Mouse (Mus musculus): ENCODE results near the gene Olfr888. TPM values are rescaled to one million over a fixed set of nuclear protein-coding genes. Genes with fewer than 3 reads are reported as not detected.

Olfr888 gene
- total RNA-seq (2022), result not detected

DNA sequence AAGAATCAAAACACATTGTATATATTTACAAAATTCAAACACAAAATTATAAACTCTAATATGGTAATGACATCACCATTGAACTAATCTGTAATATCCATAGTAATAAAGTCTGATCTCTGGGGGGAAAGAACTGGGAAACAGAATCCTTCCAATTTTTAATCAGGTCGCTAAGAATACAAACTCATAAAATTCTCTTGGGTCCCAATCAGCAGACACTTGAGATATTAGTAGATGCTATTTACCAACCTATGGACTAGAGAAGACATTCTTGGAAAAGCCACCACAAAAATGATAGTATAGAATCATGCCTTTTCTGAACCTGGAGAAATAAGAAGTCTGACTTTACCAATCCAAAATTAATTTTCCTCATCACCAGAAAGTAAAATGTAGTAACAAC is at the start of gene Olfr888:
TSS of gene Olfr888 (plus strand) at position 301 of the 400 bp plus-strand sequence.
- no peak for DNase-seq (ENCODE audit: low spot score)

DNA sequence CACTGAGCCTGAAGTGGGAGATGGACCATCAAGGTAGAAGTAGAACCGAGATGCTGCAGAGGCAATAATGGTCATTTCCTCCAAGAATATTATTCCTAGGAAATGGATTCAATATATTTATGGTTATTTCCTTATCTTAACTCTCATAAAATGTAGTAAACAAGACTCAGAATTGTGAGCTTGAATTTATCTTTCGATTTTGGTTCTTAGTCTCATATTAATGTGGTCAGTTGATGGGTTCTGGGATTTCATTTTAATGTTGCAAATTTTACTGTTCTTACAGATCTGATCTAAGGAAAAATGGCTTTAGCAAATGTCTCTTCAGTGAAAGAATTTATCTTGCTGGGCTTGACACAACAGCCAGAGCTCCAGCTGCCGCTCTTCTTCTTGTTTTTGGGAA is 46.9 kb upstream of the Olfr888 start, which contains the start of gene Olfr885:
TSS of gene Olfr885 (plus strand) at position 301 of the 400 bp plus-strand sequence.
- DNase-seq (ENCODE audit: low spot score), result no peak

DNA sequence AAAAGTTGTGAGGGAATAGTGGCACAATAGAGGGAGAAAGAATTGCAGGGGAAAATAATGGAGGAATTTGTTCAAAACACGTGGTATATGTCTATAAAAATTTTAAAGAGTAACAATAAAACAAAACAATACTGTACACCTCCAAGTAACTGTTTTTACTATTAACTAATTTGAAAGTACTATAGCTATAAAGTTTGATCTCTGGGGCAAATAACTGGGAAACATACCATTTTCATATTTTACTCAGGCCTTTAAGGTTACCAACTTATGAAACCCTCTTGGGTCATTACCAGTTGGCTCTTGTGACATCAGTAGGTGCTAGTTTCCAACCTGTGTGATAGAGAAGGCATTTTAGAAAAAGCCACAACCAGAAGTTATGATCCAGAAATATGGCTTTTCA is 24.2 kb upstream of the Olfr888 start, which contains the start of gene Olfr887:
TSS of gene Olfr887 (plus strand) at position 301 of the 400 bp plus-strand sequence.
- no peak for DNase-seq (ENCODE audit: low spot score)

DNA sequence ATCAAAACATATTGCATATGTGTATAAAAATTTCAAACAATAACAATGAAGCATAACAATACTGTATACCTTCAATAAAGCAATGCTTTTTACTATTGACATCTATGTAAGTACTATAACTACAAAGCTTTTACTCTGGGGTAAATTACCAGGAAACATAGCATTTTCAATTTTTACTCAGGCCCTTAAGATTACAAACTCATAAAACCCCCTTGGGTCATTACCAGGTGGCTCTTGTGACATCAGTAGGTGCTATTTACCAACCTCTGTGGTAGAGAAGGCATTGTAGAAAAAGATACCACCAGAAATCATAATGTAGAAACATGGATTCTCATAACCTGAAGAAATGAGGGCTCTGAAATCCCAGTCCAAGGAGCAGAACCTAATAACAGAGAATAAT is 7.0 kb downstream of the Olfr888 start, which contains the start of gene Olfr889:
TSS of gene Olfr889 (plus strand) at position 301 of the 400 bp plus-strand sequence.
- DNase-seq (ENCODE audit: low spot score), result no peak

DNA sequence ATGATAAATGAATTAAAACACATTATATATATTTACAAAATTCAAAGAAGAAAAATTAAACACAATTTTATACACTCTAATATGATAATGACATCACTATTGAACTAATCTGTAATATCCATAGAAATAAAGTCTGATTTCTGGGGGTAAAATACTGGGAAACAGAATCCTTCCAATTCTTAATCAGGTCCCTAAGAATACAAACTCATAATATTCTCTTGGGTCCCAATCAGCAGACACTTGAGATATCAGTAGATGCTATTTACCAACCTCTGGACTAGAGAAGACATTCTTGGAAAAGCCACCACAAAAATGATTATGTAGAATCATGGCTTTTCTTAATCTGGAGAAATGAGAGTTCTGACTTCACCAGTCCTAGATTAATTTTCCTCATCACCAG is 34.3 kb downstream of the Olfr888 start, which contains the start of gene Olfr890:
TSS of gene Olfr890 (plus strand) at position 301 of the 400 bp plus-strand sequence.
- DNase-seq (ENCODE audit: low spot score), result no peak

Other genes with a start within 250 kb of the Olfr888 start
- gene Olfr145, start 211.4 kb upstream of the Olfr888 start, total RNA-seq (2022), result not detected
- not detected for gene Olfr878, start 190.3 kb upstream of the Olfr888 start, total RNA-seq (2022)
- gene Olfr881, start 116.3 kb upstream of the Olfr888 start, total RNA-seq (2022), result not detected
- gene Olfr883, start 82.3 kb upstream of the Olfr888 start, total RNA-seq (2022), result not detected
- gene Olfr884, start 61.6 kb upstream of the Olfr888 start, total RNA-seq (2022), result not detected
- gene Olfr885, start 46.8 kb upstream of the Olfr888 start, total RNA-seq (2022), result not detected
- gene Olfr887, start 24.1 kb upstream of the Olfr888 start, total RNA-seq (2022), result not detected
- not detected for gene Olfr889, start 7.1 kb downstream of the Olfr888 start, total RNA-seq (2022)
- gene Olfr890, start 34.4 kb downstream of the Olfr888 start, total RNA-seq (2022), result not detected
- gene Olfr891, start 72.7 kb downstream of the Olfr888 start, total RNA-seq (2022), result not detected
- not detected for gene Olfr893, start 100.2 kb downstream of the Olfr888 start, total RNA-seq (2022)
- gene Olfr894, start 109.9 kb downstream of the Olfr888 start, total RNA-seq (2022), result not detected
- not detected for gene Olfr143, start 144.6 kb downstream of the Olfr888 start, total RNA-seq (2022)
- not detected for gene Olfr895, start 159.7 kb downstream of the Olfr888 start, total RNA-seq (2022)
- gene Olfr896-ps1, start 183.0 kb downstream of the Olfr888 start, total RNA-seq (2022), result not detected
- not detected for gene Olfr25, start 220.9 kb downstream of the Olfr888 start, total RNA-seq (2022)
- gene Olfr898, start 240.3 kb downstream of the Olfr888 start, total RNA-seq (2022), result not detected